ENCODE assay signal across 20 mouse cellular contexts in genomic region chr12:71561918-71562572, GRCm38 (mm10).
A peak's percentile ranks its signal among the peaks of the same experiment; 100 is the strongest.
DNase-seq lines count a peak whose midpoint lies in the region; ATAC-seq and TF ChIP-seq lines count a peak whose summit lies in the region.
"Had no signal": no experiment of that assay in that cellular context is flagged by ENCODE, and none has a peak within 500 bp of the region (broad histone marks: within the 10 kb centered on the region; RNA-seq: fewer than 3 reads in every experiment).

No protein-coding gene starts in this region.

- H3K27me3 ChIP-seq in hindbrain, embryonic 13.5 days = no peaks in the 10 kb centered on the region
- no peaks in the 10 kb centered on the region for H3K27me3 ChIP-seq in hindbrain, embryonic 12.5 days
- H3K27me3 ChIP-seq in midbrain, embryonic 11.5 days (ENCODE audit: control insufficient read depth, insufficient read depth, low read length) = no peaks in the 10 kb centered on the region
- no peaks in the 10 kb centered on the region for H3K27me3 ChIP-seq in midbrain, postnatal 0 days (ENCODE audit: insufficient read depth, low read length)
- no peaks in the 10 kb centered on the region for H3K27me3 ChIP-seq in hindbrain, embryonic 15.5 days
- no peaks in the 10 kb centered on the region for H3K27me3 ChIP-seq in stomach, embryonic 16.5 days (ENCODE audit: control insufficient read depth, insufficient read depth, low read length)
- H3K27me3 ChIP-seq: Patski had no signal

- H3K9me3 ChIP-seq in hindbrain, embryonic 13.5 days = no peaks in the 10 kb centered on the region
- no peaks in the 10 kb centered on the region for H3K9me3 ChIP-seq in hindbrain, embryonic 12.5 days (replicated peaks)
- no peaks in the 10 kb centered on the region for H3K9me3 ChIP-seq in midbrain, embryonic 11.5 days (ENCODE audit: control insufficient read depth, low read length)
- H3K9me3 ChIP-seq in midbrain, postnatal 0 days (ENCODE audit: low read length) = no peaks in the 10 kb centered on the region
- no peaks in the 10 kb centered on the region for H3K9me3 ChIP-seq in hindbrain, embryonic 15.5 days
- no peaks in the 10 kb centered on the region for H3K9me3 ChIP-seq in stomach, embryonic 16.5 days (replicated peaks; ENCODE audit: control insufficient read depth, low read length)
- H3K9me3 ChIP-seq: limb, embryonic 12.5 days had no signal

- no peak for DNase-seq in midbrain, embryonic 11.5 days (ENCODE audit: low spot score, missing footprints)
- no peak for DNase-seq in midbrain, postnatal 0 days (ENCODE audit: low spot score)
- DNase-seq in layer of hippocampus, postnatal 14 days (ENCODE audit: low spot score in 2 of 2) = no peak
- DNase-seq in adrenal gland, adult 2 months = no peak
- DNase-seq: adrenal gland, postnatal 25 days; cerebellum, adult 18-20 months; cerebellum, postnatal 36 days; heart, postnatal 4 days; kidney, adult 2 months; lung, postnatal 10 days had no signal

- no peak overlapping the region for H3K9ac ChIP-seq in hindbrain, embryonic 13.5 days
- H3K9ac ChIP-seq in hindbrain, embryonic 12.5 days = no peak overlapping the region
- no peak overlapping the region for H3K9ac ChIP-seq in midbrain, embryonic 11.5 days (ENCODE audit: low read length)
- H3K9ac ChIP-seq in midbrain, postnatal 0 days (replicated peaks; ENCODE audit: low read length, poor library complexity, severe bottlenecking) = no peak overlapping the region
- no peak overlapping the region for H3K9ac ChIP-seq in hindbrain, embryonic 15.5 days
- no peak overlapping the region for H3K9ac ChIP-seq in stomach, embryonic 16.5 days (ENCODE audit: low read length)
- H3K9ac ChIP-seq: limb, embryonic 12.5 days; liver, embryonic 14.5 days had no signal

- 88% methylated on average over 8 of the region's 8 CpGs for WGBS in hindbrain, embryonic 13.5 days
- 83% methylated on average over 8 of the region's 8 CpGs for WGBS in hindbrain, embryonic 12.5 days
- WGBS in midbrain, embryonic 11.5 days = 75% methylated on average over 8 of the region's 8 CpGs
- WGBS in midbrain, postnatal 0 days = 86% methylated on average over 8 of the region's 8 CpGs
- 91% methylated on average over 8 of the region's 8 CpGs for WGBS in hindbrain, embryonic 15.5 days
- WGBS in stomach, embryonic 16.5 days = 86% methylated on average over 8 of the region's 8 CpGs

- ATAC-seq in hindbrain, embryonic 13.5 days (ENCODE audit: low FRiP score) = peak; percentile 62; the same call in 1 of the 2 replicates
- no peak for ATAC-seq in hindbrain, embryonic 12.5 days (ENCODE audit: low FRiP score)
- ATAC-seq in midbrain, embryonic 11.5 days (ENCODE audit: low FRiP score) = 0 out of 2 replicates have a peak, but pooled peaks have one; percentile 24
- no peak for ATAC-seq in midbrain, postnatal 0 days (ENCODE audit: low FRiP score)
- peak; percentile 42; the same call in 1 of the 2 replicates for ATAC-seq in hindbrain, embryonic 15.5 days (ENCODE audit: low FRiP score, low read depth)
- peak; percentile 17; the same call in 1 of the 2 replicates for ATAC-seq in stomach, embryonic 16.5 days (ENCODE audit: insufficient read depth, low FRiP score)
- ATAC-seq: activated CD4-positive, CD25-positive, alpha-beta regulatory T cell, adult 4 months; Patski had no signal

- H3K27ac ChIP-seq in hindbrain, embryonic 13.5 days = peak overlapping the region; percentile 44
- H3K27ac ChIP-seq in hindbrain, embryonic 12.5 days = no peak overlapping the region
- H3K27ac ChIP-seq in midbrain, embryonic 11.5 days (ENCODE audit: low read depth, low read length) = no peak overlapping the region
- no peak overlapping the region for H3K27ac ChIP-seq in midbrain, postnatal 0 days (ENCODE audit: low read depth, low read length)
- no peak overlapping the region for H3K27ac ChIP-seq in hindbrain, embryonic 15.5 days (replicated peaks)
- no peak overlapping the region for H3K27ac ChIP-seq in stomach, embryonic 16.5 days (ENCODE audit: low read length)
- H3K27ac ChIP-seq: layer of hippocampus, adult 2 months; limb, embryonic 12.5 days; liver, embryonic 14.5 days had no signal

- H3K4me2 ChIP-seq in hindbrain, embryonic 13.5 days = no peak overlapping the region
- no peak overlapping the region for H3K4me2 ChIP-seq in hindbrain, embryonic 12.5 days (replicated peaks)
- no peak overlapping the region for H3K4me2 ChIP-seq in midbrain, embryonic 11.5 days
- no peak overlapping the region for H3K4me2 ChIP-seq in midbrain, postnatal 0 days (ENCODE audit: low read depth, low read length, poor library complexity, severe bottlenecking)
- H3K4me2 ChIP-seq in hindbrain, embryonic 15.5 days = no peak overlapping the region
- no peak overlapping the region for H3K4me2 ChIP-seq in stomach, embryonic 16.5 days (ENCODE audit: low read depth, low read length)
- H3K4me2 ChIP-seq: limb, embryonic 12.5 days had no signal

- no peak for TF ChIP-seq CTCF in midbrain, postnatal 0 days (IDR thresholded peaks at IDR 0.05)

- no peak overlapping the region for H3K4me3 ChIP-seq in hindbrain, embryonic 13.5 days
- no peak overlapping the region for H3K4me3 ChIP-seq in hindbrain, embryonic 12.5 days
- no peak overlapping the region for H3K4me3 ChIP-seq in midbrain, embryonic 11.5 days (ENCODE audit: low read depth, low read length)
- H3K4me3 ChIP-seq in midbrain, postnatal 0 days (ENCODE audit: low read depth, low read length) = no peak overlapping the region
- H3K4me3 ChIP-seq in hindbrain, embryonic 15.5 days = no peak overlapping the region
- no peak overlapping the region for H3K4me3 ChIP-seq in stomach, embryonic 16.5 days (replicated peaks; ENCODE audit: low read length)
- H3K4me3 ChIP-seq: erythroblast, embryonic 14.5 days; layer of hippocampus, adult 2 months; limb, embryonic 12.5 days had no signal

- peaks cover 21% of the 10 kb centered on the region for H3K4me1 ChIP-seq in hindbrain, embryonic 13.5 days (replicated peaks)
- H3K4me1 ChIP-seq in hindbrain, embryonic 12.5 days = peaks cover 6% of the 10 kb centered on the region; the same call in 1 of the 2 replicates
- no peaks in the 10 kb centered on the region for H3K4me1 ChIP-seq in midbrain, embryonic 11.5 days (ENCODE audit: control insufficient read depth, insufficient read depth, low read length)
- no peaks in the 10 kb centered on the region for H3K4me1 ChIP-seq in midbrain, postnatal 0 days (ENCODE audit: insufficient read depth, low read length)
- peaks cover 13% of the 10 kb centered on the region; the same call in 1 of the 2 replicates for H3K4me1 ChIP-seq in hindbrain, embryonic 15.5 days (replicated peaks)
- no peaks in the 10 kb centered on the region for H3K4me1 ChIP-seq in stomach, embryonic 16.5 days (ENCODE audit: control insufficient read depth, insufficient read depth, low read length)
- H3K4me1 ChIP-seq: limb, embryonic 12.5 days had no signal

- H3K36me3 ChIP-seq in hindbrain, embryonic 13.5 days = no peaks in the 10 kb centered on the region
- H3K36me3 ChIP-seq in hindbrain, embryonic 12.5 days = no peaks in the 10 kb centered on the region
- H3K36me3 ChIP-seq in midbrain, embryonic 11.5 days (ENCODE audit: control insufficient read depth, insufficient read depth, low read length) = no peaks in the 10 kb centered on the region
- H3K36me3 ChIP-seq in midbrain, postnatal 0 days (ENCODE audit: insufficient read depth, low read length) = no peaks in the 10 kb centered on the region
- H3K36me3 ChIP-seq in hindbrain, embryonic 15.5 days = no peaks in the 10 kb centered on the region
- no peaks in the 10 kb centered on the region for H3K36me3 ChIP-seq in stomach, embryonic 16.5 days (ENCODE audit: control insufficient read depth, insufficient read depth, low read length)
- H3K36me3 ChIP-seq: limb, embryonic 12.5 days had no signal

Comparison
In these comparisons a context has a peak if more than half of its experiments do, and no peak if none do; other contexts are left out.
1. ATAC-seq: peak in hindbrain, embryonic 13.5 days (single experiment), midbrain, embryonic 11.5 days (single experiment), hindbrain, embryonic 15.5 days (single experiment) and stomach, embryonic 16.5 days (single experiment); none in hindbrain, embryonic 12.5 days (single experiment) and midbrain, postnatal 0 days (single experiment).